Mouse (Mus musculus): Measurements from ENCODE around the gene Hnrnpf. TPM values are rescaled to one million over a fixed set of nuclear protein-coding genes. Genes with fewer than 3 reads are reported as not detected.
A peak's percentile ranks its signal among the peaks of the same experiment; 100 is the strongest.

The Hnrnpf gene
- polyA plus RNA-seq, 1 experiment from 2014 or later = 313 TPM

DNA sequence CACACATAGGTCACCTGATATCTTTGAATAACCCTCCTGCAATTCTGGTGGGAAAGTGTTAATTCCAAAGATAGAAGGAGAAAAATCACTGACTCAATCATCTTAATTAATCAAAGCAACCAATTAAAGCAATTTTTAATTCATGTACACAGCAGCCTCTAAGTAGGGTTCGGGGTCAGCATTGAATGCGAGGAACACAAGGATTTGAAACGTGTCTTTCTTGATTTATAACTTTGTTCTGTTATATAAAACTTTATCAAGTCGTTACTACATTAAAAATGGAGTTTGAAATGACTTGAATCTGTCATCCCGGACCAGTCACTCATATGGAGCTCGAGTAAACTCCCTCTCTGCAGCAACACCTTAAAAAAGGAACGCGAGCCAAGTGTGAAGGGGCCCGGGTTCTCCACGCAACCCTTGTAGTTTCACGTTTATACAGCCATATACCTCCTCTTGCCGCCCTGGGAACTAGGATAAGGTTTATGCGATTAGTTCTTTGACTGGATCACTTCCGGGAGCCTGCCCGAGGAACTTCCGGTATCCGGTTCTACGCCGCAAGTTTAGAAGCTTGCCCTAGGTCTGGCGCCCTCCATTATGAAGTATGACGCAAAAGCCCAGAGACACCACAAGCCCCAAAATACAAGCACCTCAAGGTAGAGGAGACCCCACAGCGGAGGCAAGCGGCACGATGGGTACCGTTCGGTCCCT, 21.3 kb upstream of the Hnrnpf start:
- 14% methylated on average over 26 of the region's 26 CpGs for WGBS
- ATAC-seq (ENCODE audit: low FRiP score) = peak; percentile 91
- H3K36me3 ChIP-seq = no peaks in the 10 kb centered on the region

GRCm38 (mm10) chr6:117879408-117880115, 20.6 kb upstream of the Hnrnpf start:
- H3K4me3 ChIP-seq = peak overlapping the region; percentile 52
- peak overlapping the region; percentile 61 for H3K4me2 ChIP-seq
- WGBS = under 1% methylated on average over 63 of the region's 67 CpGs
- ATAC-seq (ENCODE audit: low FRiP score) = peak; percentile 94
- peaks cover 14% of the 10 kb centered on the region for H3K4me1 ChIP-seq (replicated peaks)
- H3K27me3 ChIP-seq = no peaks in the 10 kb centered on the region
- no peaks in the 10 kb centered on the region for H3K36me3 ChIP-seq
- peak overlapping the region; percentile 74 for H3K9ac ChIP-seq
- H3K9me3 ChIP-seq = no peaks in the 10 kb centered on the region
- H3K27ac ChIP-seq = peak overlapping the region; percentile 98

More for the DNA sequence above, 21.3 kb upstream of the Hnrnpf start:
- Histone ChIP-seq H3K4me2 (peak overlapping the region; percentile 61), H3K4me1 (replicated peaks) (peaks cover 14% of the 10 kb centered on the region), H3K9me3 (no peaks in the 10 kb centered on the region), H3K27ac (peak overlapping the region; percentile 98), H3K9ac (peak overlapping the region; percentile 74), H3K27me3 (no peaks in the 10 kb centered on the region), H3K4me3 (peak overlapping the region; percentile 52)

DNA sequence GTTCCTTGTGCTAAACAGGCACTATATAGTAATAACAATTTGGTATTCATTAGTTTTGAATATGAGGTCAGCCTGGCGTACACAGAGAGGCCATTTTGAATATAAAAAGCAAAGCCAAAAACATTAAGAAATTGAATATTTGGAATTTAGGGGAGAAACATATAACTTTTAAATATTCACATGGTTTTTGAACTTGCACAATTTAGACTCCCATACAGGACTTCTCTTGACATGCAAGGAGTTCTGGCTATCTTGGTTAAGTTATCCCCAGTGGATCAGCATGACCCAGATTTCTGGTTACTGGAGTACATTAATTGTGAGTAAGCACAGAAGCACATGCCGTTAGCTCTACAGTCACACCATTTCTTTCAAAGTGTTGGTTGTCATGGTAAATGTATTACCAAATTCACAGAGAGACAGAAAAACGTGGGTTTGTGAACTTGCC, 19.7 kb upstream of the Hnrnpf start:
- no peak for ATAC-seq (ENCODE audit: low FRiP score)
- H3K9ac ChIP-seq = peak overlapping the region; percentile 74; the same call in 1 of the 2 replicates
- no peaks in the 10 kb centered on the region for H3K36me3 ChIP-seq
- 37% methylated on average over 3 of the region's 3 CpGs for WGBS
- H3K27me3 ChIP-seq = no peaks in the 10 kb centered on the region
- peaks cover 14% of the 10 kb centered on the region for H3K4me1 ChIP-seq (replicated peaks)
- H3K27ac ChIP-seq = peak overlapping the region; percentile 98
- H3K4me3 ChIP-seq = peak overlapping the region; percentile 52
- H3K9me3 ChIP-seq = no peaks in the 10 kb centered on the region
- peak overlapping the region; percentile 61 for H3K4me2 ChIP-seq

- Histone ChIP-seq H3K4me1 (replicated peaks) (peaks cover 14% of the 10 kb centered on the region), H3K4me3 (no peak overlapping the region), H3K36me3 (no peaks in the 10 kb centered on the region), H3K27ac (no peak overlapping the region), H3K27me3 (no peaks in the 10 kb centered on the region), H3K9me3 (no peaks in the 10 kb centered on the region), H3K4me2 (no peak overlapping the region), H3K9ac (no peak overlapping the region)
- no peak for ATAC-seq (ENCODE audit: low FRiP score)
- 33% methylated on average over 7 of the region's 7 CpGs for WGBS
Measured at GRCm38 (mm10) chr6:117881229-117881628, 18.9 kb upstream of the Hnrnpf start.

- ATAC-seq (ENCODE audit: low FRiP score) = no peak
- WGBS = 79% methylated on average over 7 of the region's 7 CpGs
- no peaks in the 10 kb centered on the region for H3K9me3 ChIP-seq
- no peaks in the 10 kb centered on the region for H3K36me3 ChIP-seq
- H3K4me1 ChIP-seq (replicated peaks) = peaks cover 14% of the 10 kb centered on the region
- H3K27me3 ChIP-seq = no peaks in the 10 kb centered on the region
- H3K27ac ChIP-seq = no peak overlapping the region
- no peak overlapping the region for H3K4me3 ChIP-seq
- H3K4me2 ChIP-seq = no peak overlapping the region
- H3K9ac ChIP-seq = no peak overlapping the region
Measured at GRCm38 (mm10) chr6:117881997-117882396, 18.1 kb upstream of the Hnrnpf start.

- Histone ChIP-seq H3K36me3 (no peaks in the 10 kb centered on the region), H3K27ac (no peak overlapping the region), H3K4me2 (no peak overlapping the region), H3K9me3 (no peaks in the 10 kb centered on the region), H3K4me1 (replicated peaks) (peaks cover 3% of the 10 kb centered on the region; the same call in 1 of the 2 replicates), H3K27me3 (no peaks in the 10 kb centered on the region), H3K4me3 (no peak overlapping the region), H3K9ac (no peak overlapping the region)
- ATAC-seq (ENCODE audit: low FRiP score) = no peak
- 91% methylated on average over 2 of the region's 2 CpGs for WGBS
Measured at GRCm38 (mm10) chr6:117885943-117886342, 14.2 kb upstream of the Hnrnpf start.

DNA sequence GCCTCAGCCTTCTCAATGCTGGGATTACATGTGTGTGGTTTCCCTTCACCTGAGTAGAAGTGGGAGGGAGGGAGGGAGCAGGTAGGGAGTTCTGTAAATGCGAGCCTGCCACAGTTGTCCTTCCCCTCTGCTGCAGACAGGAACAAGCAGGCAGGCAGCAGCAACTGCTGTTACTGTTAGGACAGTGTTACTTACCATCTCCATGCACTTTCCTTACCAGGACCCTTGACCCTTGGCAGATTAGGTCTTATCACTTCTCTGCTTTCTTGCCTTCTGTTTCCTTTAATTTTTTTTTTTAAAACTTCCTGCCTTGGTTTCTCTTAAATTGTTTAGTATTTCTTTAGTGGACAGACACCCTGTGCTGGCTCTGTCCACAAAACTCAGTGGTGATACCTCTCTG, 12.1 kb upstream of the Hnrnpf start:
- no peaks in the 10 kb centered on the region for H3K9me3 ChIP-seq
- H3K9ac ChIP-seq = no peak overlapping the region
- 42% methylated on average over 1 of the region's 1 CpGs for WGBS
- H3K4me2 ChIP-seq = no peak overlapping the region
- H3K27me3 ChIP-seq = no peaks in the 10 kb centered on the region
- H3K36me3 ChIP-seq = no peaks in the 10 kb centered on the region
- H3K4me1 ChIP-seq (replicated peaks) = no peaks in the 10 kb centered on the region
- H3K4me3 ChIP-seq = no peak overlapping the region
- no peak overlapping the region for H3K27ac ChIP-seq
- ATAC-seq (ENCODE audit: low FRiP score) = no peak

- Histone ChIP-seq H3K4me1 (replicated peaks) (no peaks in the 10 kb centered on the region), H3K36me3 (no peaks in the 10 kb centered on the region), H3K4me3 (no peak overlapping the region), H3K4me2 (no peak overlapping the region), H3K27ac (no peak overlapping the region), H3K9me3 (no peaks in the 10 kb centered on the region), H3K27me3 (no peaks in the 10 kb centered on the region), H3K9ac (no peak overlapping the region)
- WGBS = 71% methylated on average over 2 of the region's 2 CpGs
- no peak for ATAC-seq (ENCODE audit: low FRiP score)
Measured at GRCm38 (mm10) chr6:117888642-117889096, 11.5 kb upstream of the Hnrnpf start.

DNA sequence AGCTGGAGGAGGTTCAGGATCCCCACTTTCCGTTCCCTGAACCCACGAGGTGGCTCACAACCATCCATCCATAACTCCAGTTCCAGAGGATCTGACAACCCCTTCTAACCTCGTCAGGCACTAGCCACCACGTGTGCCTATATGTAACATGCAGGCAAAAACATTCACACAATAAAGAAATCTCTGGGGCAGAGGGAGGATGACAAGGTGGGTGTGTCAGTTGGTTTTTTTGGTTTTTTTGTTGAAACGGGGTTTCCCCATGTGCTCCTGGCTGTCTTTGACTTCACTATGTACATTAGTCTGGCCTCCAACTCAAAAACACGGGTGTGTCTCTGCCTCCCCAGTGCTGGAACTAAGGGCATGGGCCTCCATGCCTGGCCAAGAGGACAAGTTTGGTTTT, 9.9 kb upstream of the Hnrnpf start:
- H3K4me1 ChIP-seq (replicated peaks) = no peaks in the 10 kb centered on the region
- H3K27me3 ChIP-seq = no peaks in the 10 kb centered on the region
- no peak overlapping the region for H3K4me3 ChIP-seq
- no peaks in the 10 kb centered on the region for H3K36me3 ChIP-seq
- no peak for ATAC-seq (ENCODE audit: low FRiP score)
- no peak overlapping the region for H3K9ac ChIP-seq
- no peak overlapping the region for H3K27ac ChIP-seq
- no peaks in the 10 kb centered on the region for H3K9me3 ChIP-seq
- WGBS = 89% methylated on average over 6 of the region's 6 CpGs
- no peak overlapping the region for H3K4me2 ChIP-seq

DNA sequence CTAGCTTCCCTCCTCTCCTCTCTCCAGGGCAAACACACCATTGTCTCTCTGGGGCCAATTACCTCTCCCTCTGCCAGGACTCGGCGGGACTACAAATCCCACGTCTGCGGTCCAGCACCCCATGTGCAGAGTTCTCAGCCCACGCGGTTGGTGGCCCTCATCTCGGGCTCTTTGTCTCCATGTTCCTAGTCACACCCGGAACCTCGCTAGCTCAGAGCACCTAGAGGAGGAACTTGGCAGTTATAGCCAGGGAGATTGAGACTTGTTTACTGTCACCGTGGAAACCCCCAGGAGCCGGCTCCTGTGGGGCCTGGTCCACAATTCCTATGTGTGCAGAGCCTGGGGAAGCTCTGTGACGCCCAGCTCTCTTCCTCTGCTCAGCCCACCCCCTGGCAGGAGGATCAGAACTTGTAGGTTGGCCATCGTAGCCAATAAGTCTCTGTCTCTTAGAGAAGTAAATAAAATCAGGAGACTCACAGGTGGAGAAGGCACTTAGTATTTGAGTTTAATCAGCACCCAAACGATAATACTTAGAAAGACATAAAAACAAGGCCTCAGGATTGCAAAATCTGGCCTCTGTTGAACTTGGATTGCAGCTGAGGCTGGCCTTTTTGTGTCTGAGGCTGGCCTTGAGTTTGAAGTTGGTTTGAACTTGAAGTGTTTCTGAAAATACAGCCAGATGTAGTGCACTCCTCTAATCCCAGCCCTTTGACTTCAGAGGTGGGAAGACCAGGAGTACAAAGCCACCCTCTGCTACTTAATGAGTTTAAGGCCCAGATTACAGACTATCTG, 8.6 kb upstream of the Hnrnpf start:
- Histone ChIP-seq H3K36me3 (no peaks in the 10 kb centered on the region), H3K27me3 (no peaks in the 10 kb centered on the region), H3K4me3 (no peak overlapping the region), H3K9me3 (no peaks in the 10 kb centered on the region), H3K4me1 (replicated peaks) (no peaks in the 10 kb centered on the region), H3K27ac (no peak overlapping the region), H3K9ac (no peak overlapping the region), H3K4me2 (no peak overlapping the region)
- WGBS = 62% methylated on average over 14 of the region's 14 CpGs
- no peak for ATAC-seq (ENCODE audit: low FRiP score)

DNA sequence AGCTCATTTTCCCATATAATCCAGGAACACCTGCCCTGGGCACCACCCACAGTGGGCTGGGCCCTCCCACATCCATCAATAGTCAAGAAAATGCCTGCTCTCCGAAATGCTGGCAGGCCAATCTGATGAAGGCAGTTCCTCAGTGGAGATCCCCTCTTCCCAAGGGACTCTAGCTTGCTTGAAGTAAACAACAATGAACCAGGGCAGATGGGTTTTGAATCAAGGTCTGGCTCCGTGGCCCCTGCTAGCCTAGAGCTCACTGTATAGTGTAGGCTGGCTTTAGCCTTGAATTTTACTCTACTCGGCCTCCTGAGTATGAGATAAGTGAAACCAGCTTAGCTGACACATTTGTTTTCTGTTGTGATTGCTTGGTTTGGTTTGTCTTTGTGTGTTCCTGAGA, 7.7 kb upstream of the Hnrnpf start:
- Histone ChIP-seq H3K4me1 (replicated peaks) (no peaks in the 10 kb centered on the region), H3K4me3 (no peak overlapping the region), H3K9ac (no peak overlapping the region), H3K9me3 (no peaks in the 10 kb centered on the region), H3K27me3 (no peaks in the 10 kb centered on the region), H3K36me3 (no peaks in the 10 kb centered on the region), H3K4me2 (no peak overlapping the region), H3K27ac (no peak overlapping the region)
- 61% methylated on average over 3 of the region's 3 CpGs for WGBS
- ATAC-seq (ENCODE audit: low FRiP score) = no peak

DNA sequence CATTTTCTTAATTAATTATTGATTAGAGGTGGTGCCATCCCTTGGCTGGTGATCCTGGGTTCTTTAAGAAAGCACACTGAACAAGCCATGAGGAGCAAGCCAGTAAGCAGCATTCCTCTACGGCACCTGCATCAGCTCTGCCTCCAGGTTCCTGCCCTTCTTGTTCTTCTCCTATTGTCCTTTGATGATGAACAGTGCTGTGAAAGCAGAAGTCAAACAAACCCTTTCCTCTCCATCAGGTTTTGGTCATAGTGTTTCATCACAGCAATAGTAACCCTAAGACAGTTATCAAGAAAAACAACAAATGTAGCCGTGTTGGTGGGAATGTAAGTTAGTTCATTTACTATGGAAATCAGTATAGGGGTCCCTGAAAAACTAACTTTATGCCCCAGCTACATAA, 6.7 kb upstream of the Hnrnpf start:
- no peaks in the 10 kb centered on the region for H3K9me3 ChIP-seq
- no peak overlapping the region for H3K9ac ChIP-seq
- no peaks in the 10 kb centered on the region for H3K36me3 ChIP-seq
- no peak overlapping the region for H3K4me3 ChIP-seq
- ATAC-seq (ENCODE audit: low FRiP score) = no peak
- WGBS = 97% methylated on average over 2 of the region's 2 CpGs
- H3K4me1 ChIP-seq (replicated peaks) = no peaks in the 10 kb centered on the region
- H3K27ac ChIP-seq = no peak overlapping the region
- H3K27me3 ChIP-seq = no peaks in the 10 kb centered on the region
- no peak overlapping the region for H3K4me2 ChIP-seq
